Mouse (Mus musculus): ENCODE measurements around the gene Mamdc4.

DNA sequence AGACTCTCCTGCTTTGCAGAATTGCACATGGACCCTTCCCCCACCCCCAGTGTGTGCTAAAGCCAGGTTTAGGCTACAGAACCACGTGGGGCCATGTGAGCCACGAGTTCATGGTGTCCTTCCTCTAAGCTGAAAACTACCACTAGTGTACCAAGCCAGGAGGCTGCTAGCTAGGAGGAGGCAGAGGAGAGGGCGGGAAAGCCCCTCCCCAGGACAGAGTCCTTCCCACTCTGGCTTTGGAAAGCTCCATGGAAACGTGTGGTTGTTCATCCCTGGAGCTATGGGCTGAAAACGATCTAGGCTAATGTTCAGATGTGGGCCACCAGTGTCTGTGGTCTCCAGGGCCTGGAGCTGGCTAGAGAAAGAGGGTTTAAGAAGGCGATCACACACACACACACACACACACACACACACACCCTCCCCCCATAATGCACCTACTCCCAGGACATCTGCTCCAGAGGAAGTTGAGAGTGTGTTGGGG, 6.0 kb upstream of the Mamdc4 start:
- TF ChIP-seq CTCF (IDR thresholded peaks at IDR 0.05; ENCODE audit: extremely low read depth, insufficient read depth, insufficient read length, insufficient replicate concordance) (no peak), POLR2A (IDR thresholded peaks at IDR 0.05; ENCODE audit: low read depth, low read length) (no peak)
